Mouse (Mus musculus) bone marrow, adult 2 months (tissue): Measurements from ENCODE around the gene Marf1. TPM values are rescaled to one million over a fixed set of nuclear protein-coding genes. Genes with fewer than 3 reads are reported as not detected.

Experiments
- H3K27ac ChIP-seq: fragments of 200-500 bp; 2 replicates; pipeline ENCODE4 v1.5.1; 2012; ENCODE audit warnings: low read depth, mild to moderate bottlenecking, control low read depth, inconsistent platforms, low read length; ENCODE audit not compliant: control insufficient read depth, poor library complexity, insufficient read depth
- H3K4me1 ChIP-seq: fragments of 200-500 bp; 2 replicates; pipeline ENCODE4 v1.6.1; 2011; ENCODE audit warnings: low read length; ENCODE audit not compliant: control insufficient read depth, insufficient read depth
- H3K4me3 ChIP-seq: fragments of 200-500 bp; replicated peaks from 2 replicates; pipeline ENCODE3; 2011; ENCODE audit warnings: mild to moderate bottlenecking, low read depth, low read length, control low read depth; ENCODE audit not compliant: control insufficient read depth
- CTCF ChIP-seq: fragments of 200-500 bp; IDR thresholded peaks from 2 replicates; pipeline ENCODE4 v1.5.1; 2011; ENCODE audit warnings: low read length, control low read depth; ENCODE audit not compliant: control insufficient read depth, insufficient read depth
- POLR2A ChIP-seq: fragments of 200-500 bp; IDR thresholded peaks from 2 replicates; pipeline ENCODE4 v1.6.1; 2011; ENCODE audit warnings: low read depth, mild to moderate bottlenecking, control low read depth, low read length, borderline replicate concordance; ENCODE audit not compliant: control insufficient read depth
- WGBS: fragments of 180-500 bp; shearing (Covaris S2); methylation state at CpG from one replicate; pipeline ENCODE4 v1.1.7; 2018; 5-methylcytosine and 5-hydroxymethylcytosine counted together
- polyA plus RNA-seq: library from polyadenylated mRNA; stranded (reverse); fragments of >200 nt; gene quantifications from 2 replicates; pipeline ENCODE4 v1.2.4, GENCODE M21; 2011; ENCODE audit warnings: low replicate concordance; ENCODE audit not compliant: missing spikeins, insufficient read depth, insufficient read length

Gene Marf1
- 18.8 and 31.2 TPM in 2 replicates for polyA plus RNA-seq

DNA sequence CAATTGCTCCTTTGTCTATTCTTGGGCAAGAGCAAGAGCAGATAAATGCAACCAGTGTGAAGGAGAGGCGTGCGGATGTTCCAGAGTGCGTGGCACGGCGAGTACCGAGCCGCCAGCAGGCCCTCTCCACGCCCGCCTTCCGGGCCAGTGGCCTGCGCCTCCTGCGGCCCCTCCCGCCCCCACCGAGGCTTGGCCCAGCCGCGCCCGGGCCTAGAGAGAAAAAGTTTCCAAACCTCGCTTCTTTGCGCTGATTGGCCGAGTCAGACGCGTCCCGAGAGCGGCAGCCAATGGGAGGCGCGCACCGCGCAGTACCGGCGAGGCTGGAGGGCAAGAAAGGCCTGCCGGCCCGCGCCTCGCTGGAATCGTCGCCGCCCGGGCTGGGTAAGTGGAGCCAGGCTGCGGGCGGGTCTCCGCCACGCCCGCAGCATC is at the start of gene Marf1, which contains the start of gene Nde1:
Gene Marf1, minus strand, starts transcription at position 364 of the 429 bp plus-strand sequence.
Gene Nde1, plus strand, starts transcription at position 288 of the 429 bp plus-strand sequence.
- peaks cover 3% of the 10 kb centered on the region; the same call in 1 of the 2 replicates for H3K4me1 ChIP-seq
- peak within 1 kb of the TSS; percentile 87 for H3K27ac ChIP-seq
- peak within 1 kb of the TSS; percentile 90 for H3K4me3 ChIP-seq
- WGBS = under 1% methylated on average over 43 of the region's 43 CpGs
- TF ChIP-seq POLR2A (peak; percentile 96), CTCF (no peak)

DNA sequence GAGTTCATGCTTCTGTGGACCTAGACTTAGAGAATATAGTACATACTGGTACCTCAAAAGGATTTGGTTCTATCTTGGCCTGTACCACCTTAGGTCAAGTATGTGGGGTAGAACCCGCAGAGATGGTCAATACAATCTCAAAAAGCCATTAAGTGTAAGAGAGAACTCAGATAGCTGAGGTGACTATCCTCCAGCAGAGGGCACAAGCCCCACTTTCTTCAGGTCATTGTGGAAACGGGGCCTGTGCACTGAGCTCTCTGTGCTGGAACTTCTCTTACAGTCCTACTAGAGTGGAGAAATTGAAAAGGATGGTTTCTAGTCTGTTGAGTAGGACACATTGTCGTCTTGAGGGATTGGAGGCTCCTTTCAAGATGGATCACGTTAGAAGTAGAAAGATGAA is 35.6 kb upstream of the Marf1 start:
- TF ChIP-seq CTCF (no peak), POLR2A (no peak)
- no peak overlapping the region for H3K27ac ChIP-seq
- no peak overlapping the region for H3K4me3 ChIP-seq
- 59% methylated on average over 4 of the region's 4 CpGs for WGBS
- H3K4me1 ChIP-seq = peaks cover 2% of the 10 kb centered on the region; the same call in 1 of the 2 replicates

- no peak overlapping the region for H3K27ac ChIP-seq
- 43% methylated on average over 1 of the region's 1 CpGs for WGBS
- no peak overlapping the region for H3K4me3 ChIP-seq
- TF ChIP-seq POLR2A (no peak), CTCF (peak; percentile 58)
- H3K4me1 ChIP-seq = peaks cover 2% of the 10 kb centered on the region; the same call in 1 of the 2 replicates
These were observed 32.3 kb upstream of the Marf1 start for GRCm38 (mm10) chr16:14195427-14195826.

DNA sequence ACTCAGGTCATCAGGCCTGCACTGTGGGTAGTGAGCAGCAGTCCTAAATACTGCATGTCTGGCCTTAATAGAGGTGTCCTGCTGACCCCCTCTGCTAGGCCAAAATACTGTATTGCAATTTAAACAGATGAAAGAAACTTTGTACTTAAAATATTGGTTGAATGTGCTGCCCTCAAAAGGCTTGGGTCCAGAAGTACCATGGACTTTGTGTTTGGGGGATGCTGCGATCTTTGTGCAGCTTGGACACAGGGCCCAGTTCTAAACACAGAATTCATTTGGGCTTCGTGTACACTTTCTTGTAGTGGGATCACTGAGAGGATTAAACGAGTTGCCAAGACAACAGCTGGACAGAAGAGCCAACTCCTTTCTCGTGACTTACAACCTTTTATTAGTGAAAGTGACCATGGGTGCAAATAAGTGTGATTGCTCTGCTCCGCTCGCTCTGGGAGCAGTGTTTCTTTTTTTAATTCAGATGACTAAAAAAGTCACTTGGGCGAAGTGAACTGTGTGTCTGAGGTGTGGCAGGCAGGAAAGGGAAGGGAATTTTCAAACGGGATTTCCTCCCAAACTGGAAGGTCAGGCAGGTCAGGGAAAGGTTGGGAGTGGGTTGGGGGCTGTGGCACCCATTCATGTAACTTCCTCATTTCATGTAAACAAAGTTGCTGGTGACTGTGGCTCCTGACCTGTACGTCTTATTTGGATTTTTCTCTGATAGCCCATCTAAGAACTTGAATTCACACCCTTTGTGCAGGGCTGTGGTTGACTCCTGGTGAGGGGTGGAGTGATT is 31.2 kb upstream of the Marf1 start:
- Histone ChIP-seq H3K4me1 (peaks cover 2% of the 10 kb centered on the region; the same call in 1 of the 2 replicates), H3K27ac (no peak overlapping the region), H3K4me3 (no peak overlapping the region)
- TF ChIP-seq POLR2A = no peak
- no peak for TF ChIP-seq CTCF
- WGBS = 73% methylated on average over 9 of the region's 9 CpGs

DNA sequence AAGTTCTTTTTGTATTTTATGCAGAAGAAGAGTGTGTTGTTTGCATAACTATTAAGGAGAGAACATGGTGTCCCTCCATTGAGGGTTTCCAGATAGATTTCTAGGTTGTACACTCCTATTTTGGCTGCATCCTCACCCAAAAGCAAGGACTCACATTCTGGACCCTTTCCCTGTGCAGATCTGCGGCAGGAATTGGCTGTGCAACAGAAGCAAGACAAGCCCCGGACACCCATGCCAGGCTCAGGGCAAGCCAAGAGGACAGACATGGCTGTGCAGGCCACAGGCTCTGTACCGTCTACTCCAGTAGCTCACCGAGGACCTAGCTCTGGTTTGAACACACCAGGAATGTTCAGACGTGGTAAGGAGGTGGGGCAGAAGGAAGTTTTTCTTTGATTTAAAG is 22.4 kb upstream of the Marf1 start:
- 89% methylated on average over 5 of the region's 5 CpGs for WGBS
- Histone ChIP-seq H3K27ac (no peak overlapping the region), H3K4me3 (no peak overlapping the region), H3K4me1 (no peaks in the 10 kb centered on the region)
- TF ChIP-seq CTCF = no peak
- no peak for TF ChIP-seq POLR2A

- Histone ChIP-seq H3K27ac (no peak overlapping the region), H3K4me3 (no peak overlapping the region), H3K4me1 (no peaks in the 10 kb centered on the region)
- WGBS = 83% methylated on average over 1 of the region's 1 CpGs
- no peak for TF ChIP-seq POLR2A
- no peak for TF ChIP-seq CTCF
These were observed 20.7 kb upstream of the Marf1 start for GRCm38 (mm10) chr16:14183856-14184255.

- Histone ChIP-seq H3K4me3 (no peak overlapping the region), H3K27ac (no peak overlapping the region), H3K4me1 (peaks cover 1% of the 10 kb centered on the region; the same call in 1 of the 2 replicates)
- no peak for TF ChIP-seq CTCF
- no peak for TF ChIP-seq POLR2A
- WGBS = 77% methylated on average over 5 of the region's 5 CpGs
These were observed 19.2 kb upstream of the Marf1 start for GRCm38 (mm10) chr16:14182360-14182759.

- H3K27ac ChIP-seq = no peak overlapping the region
- H3K4me3 ChIP-seq = no peak overlapping the region
- H3K4me1 ChIP-seq = peaks cover 1% of the 10 kb centered on the region; the same call in 1 of the 2 replicates
- WGBS = 88% methylated on average over 6 of the region's 6 CpGs
- TF ChIP-seq POLR2A (no peak), CTCF (no peak)
These were observed 17.1 kb upstream of the Marf1 start for GRCm38 (mm10) chr16:14180163-14180733.

DNA sequence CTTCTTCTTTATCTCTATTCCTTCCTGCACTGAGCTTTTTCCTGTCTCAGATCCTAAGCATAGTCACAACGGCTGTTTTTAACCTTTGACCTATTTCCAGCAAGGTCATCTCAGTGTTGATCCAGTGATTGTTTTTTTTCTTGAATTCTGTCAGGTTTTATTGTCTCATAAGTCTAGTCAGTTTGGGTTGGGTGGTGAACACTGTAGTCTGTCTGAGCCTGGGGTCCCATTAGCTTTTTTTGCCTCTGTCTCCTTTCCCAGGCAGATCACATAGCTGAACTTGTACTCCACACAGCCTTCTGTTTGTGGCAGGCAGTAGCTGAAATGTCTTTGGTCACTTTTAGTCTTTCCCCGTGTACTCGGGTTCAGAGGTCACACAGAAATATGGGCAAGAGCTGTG is 14.9 kb upstream of the Marf1 start:
- 60% methylated on average over 3 of the region's 3 CpGs for WGBS
- no peak overlapping the region for H3K27ac ChIP-seq
- H3K4me1 ChIP-seq = peaks cover 1% of the 10 kb centered on the region; the same call in 1 of the 2 replicates
- no peak overlapping the region for H3K4me3 ChIP-seq
- TF ChIP-seq CTCF (no peak), POLR2A (no peak)
